Mouse (Mus musculus) erythroblast, adult 5-6 weeks (primary cell): ENCODE results near the gene Ntm. TPM values are rescaled to one million over a fixed set of nuclear protein-coding genes. Genes with fewer than 3 reads are reported as not detected.

Source experiments
- ATAC-seq: replicated peaks from 2 replicates; pipeline ENCODE4 v1.8.0; 2016; ENCODE audit warnings: moderate number of reproducible peaks, mild to moderate bottlenecking, moderate TSS enrichment, inconsistent platforms; ENCODE audit not compliant: poor library complexity, low FRiP score, severe bottlenecking
- total RNA-seq, 2 experiments: library from RNA; stranded (forward) in 1 of 2; stranded (reverse) in 1 of 2; fragments of 150-400 nt in 1 of 2; fragments of 200-764, 138-1000 nt in 1 of 2; gene quantifications; 2 replicates each; pipeline versions ENCODE4 v1.2.3 to v1.2.4; 2015 to 2017; ENCODE audit warnings: low replicate concordance in 2 of 2

Gene Ntm
- total RNA-seq, 2 experiments from 2014 or later: not detected

DNA sequence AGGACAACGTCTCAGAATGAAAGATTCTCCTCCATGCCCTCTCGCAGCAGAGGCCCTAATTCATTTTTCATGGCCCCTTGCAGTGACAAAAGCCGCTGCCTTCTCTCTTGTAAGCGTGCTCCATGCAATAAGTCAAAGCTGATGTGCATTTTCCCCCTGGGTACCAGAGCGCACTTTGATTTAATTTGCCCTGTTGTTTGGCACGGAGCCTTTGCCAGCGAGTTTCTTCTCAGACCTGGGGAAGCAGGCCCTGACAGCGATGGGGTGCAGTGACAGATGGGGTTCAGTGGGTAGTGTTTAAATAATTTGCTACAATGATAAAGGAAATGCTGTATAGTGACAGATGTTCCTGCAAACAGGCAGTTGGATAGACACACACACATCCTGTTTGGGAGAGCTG, 904.1 kb downstream of the Ntm start:
- no peak for ATAC-seq

DNA sequence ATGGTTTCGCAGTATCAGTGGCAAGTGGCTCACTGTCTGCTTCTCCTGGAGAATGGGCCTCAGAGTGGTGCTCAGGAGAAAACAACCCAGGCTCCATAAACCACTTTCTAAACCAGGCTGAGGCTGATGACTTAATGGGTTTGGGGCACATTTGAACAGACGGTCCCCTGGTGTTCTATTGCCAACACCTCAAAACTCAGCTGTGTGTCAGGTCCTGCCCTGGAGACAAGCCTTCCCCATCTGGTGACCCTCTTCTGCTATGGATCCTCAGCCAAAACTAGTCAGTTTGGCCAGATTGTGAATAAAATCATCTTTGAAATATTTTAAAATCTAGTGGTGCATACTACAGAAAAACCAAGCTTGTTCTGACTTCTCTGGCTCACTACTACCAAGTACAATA, 907.3 kb downstream of the Ntm start:
- ATAC-seq: no peak

DNA sequence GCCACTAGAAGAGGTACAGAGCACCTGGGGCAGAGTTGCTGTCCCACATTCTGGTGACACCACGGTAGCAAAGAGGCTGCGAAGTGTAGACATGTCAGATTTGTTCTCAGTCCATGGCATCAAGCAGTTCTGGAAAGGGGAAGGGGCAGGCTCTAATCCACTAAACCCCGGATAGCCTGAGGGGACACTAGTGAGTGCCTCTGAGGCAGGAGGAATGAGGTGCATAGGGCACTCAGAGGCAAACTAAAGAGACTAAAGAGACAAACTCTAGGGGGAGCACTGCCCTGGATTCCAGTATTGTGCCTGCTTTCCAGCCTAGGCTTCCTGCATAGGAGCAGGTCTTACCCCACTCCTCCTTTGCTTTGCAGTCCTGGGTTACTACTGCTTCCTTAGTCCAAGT, 926.5 kb downstream of the Ntm start:
- no peak for ATAC-seq

DNA sequence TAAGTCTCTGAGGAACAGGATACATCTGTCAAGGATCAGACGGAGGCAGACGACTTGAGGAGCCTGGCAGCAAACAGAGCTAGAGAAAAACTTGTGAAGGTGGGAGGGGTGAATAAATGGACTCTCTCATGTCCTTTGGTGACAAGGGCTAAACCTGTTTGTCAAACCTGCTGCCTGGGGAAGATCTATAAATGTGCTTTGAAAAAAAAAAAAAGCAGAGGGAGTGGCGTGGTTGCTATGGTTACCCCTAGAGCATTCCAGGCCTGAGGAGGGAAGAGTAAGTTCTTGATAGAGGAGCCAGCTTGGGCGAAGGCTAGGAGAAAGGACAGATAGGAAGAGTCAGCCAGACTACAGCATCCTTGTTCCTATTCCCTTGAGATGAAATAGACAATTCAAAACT, 926.9 kb downstream of the Ntm start:
- no peak for ATAC-seq

- no peak for ATAC-seq
Observed at GRCm38 (mm10) chr9:29026410-29026809, 936.5 kb downstream of the Ntm start.

DNA sequence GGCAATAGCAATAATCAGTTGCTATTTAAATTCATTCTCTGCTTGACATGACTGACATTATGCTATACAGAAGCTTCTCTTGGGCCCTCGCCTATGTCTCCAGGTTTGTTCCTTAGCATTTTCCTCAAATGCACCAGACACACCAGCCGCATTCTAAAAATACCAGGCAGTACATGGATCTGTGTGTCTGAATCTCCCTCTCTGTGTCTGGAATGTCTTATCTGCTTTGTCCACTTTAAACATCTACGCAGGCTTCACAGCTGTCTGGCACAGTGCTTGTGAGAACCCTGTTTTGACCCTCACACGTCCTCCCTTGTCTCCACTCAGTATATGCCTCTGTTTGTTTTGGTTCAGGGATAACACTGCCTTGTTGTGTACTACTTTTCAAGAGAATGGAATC, 937.3 kb downstream of the Ntm start:
- no peak for ATAC-seq

GRCm38 (mm10) chr9:29025104-29025503, 937.8 kb downstream of the Ntm start:
- ATAC-seq: no peak

DNA sequence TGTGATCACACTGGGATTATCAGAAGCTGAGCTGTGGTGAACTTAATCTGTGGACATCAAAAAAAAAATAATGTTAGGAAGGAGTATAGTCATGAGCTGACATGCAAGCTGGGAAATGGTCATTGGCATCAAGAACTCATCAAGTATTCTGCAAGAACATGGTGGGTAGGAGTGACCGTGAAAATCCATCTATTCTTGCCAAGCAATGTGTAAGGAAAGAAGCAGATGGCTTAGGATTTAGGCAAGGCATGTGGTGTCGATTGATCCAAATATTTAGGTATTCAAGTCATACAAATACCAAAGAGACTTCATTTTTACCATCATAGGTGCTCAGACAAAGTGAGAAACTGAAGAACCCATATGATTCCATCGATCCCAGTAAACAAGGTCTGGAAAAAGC, 946.1 kb downstream of the Ntm start:
- no peak for ATAC-seq

- no peak for ATAC-seq
Observed at GRCm38 (mm10) chr9:29013881-29014280, 949.1 kb downstream of the Ntm start.

GRCm38 (mm10) chr9:29012541-29012940, 950.4 kb downstream of the Ntm start:
- ATAC-seq: no peak

- ATAC-seq: no peak
Observed at GRCm38 (mm10) chr9:29011476-29011875, 951.5 kb downstream of the Ntm start.

GRCm38 (mm10) chr9:29004534-29004933, 958.4 kb downstream of the Ntm start:
- ATAC-seq: no peak

GRCm38 (mm10) chr9:28999951-29000351, 963.0 kb downstream of the Ntm start:
- ATAC-seq: no peak

- ATAC-seq: no peak
Observed at GRCm38 (mm10) chr9:28977275-28977674, 985.7 kb downstream of the Ntm start.

GRCm38 (mm10) chr9:28969455-28969854, 993.5 kb downstream of the Ntm start:
- ATAC-seq: no peak
